Comparison of ENCODE assay signal across 13 mouse cellular contexts in genomic region chr1:183267666-183268065, GRCm38 (mm10).
"Had no signal": no experiment of that assay in that cellular context is flagged by ENCODE, and none has a peak within 500 bp of the region (broad histone marks: within the 10 kb centered on the region; RNA-seq: fewer than 3 reads in every experiment).

No protein-coding gene starts in this region.

- DNase-seq: lung, adult 18-20 months; lung, embryonic 14.5 days; lung, postnatal 10 days; lung, postnatal 4 days; midbrain, embryonic 14.5 days; retina, postnatal 1 day; right cerebral cortex, adult 18-20 months; right cerebral cortex, postnatal 25 days; right cerebral cortex, postnatal 4 days; spleen, adult 18-20 months; thymus, adult 18-20 months; thymus, postnatal 14 days; thymus, postnatal 36 days had no signal
